Mouse (Mus musculus): ENCODE results near the gene Phlda2. TPM values are rescaled to one million over a fixed set of nuclear protein-coding genes. Genes with fewer than 3 reads are reported as not detected.

Gene Phlda2
- polyA plus RNA-seq, 1 experiment, result not detected

DNA sequence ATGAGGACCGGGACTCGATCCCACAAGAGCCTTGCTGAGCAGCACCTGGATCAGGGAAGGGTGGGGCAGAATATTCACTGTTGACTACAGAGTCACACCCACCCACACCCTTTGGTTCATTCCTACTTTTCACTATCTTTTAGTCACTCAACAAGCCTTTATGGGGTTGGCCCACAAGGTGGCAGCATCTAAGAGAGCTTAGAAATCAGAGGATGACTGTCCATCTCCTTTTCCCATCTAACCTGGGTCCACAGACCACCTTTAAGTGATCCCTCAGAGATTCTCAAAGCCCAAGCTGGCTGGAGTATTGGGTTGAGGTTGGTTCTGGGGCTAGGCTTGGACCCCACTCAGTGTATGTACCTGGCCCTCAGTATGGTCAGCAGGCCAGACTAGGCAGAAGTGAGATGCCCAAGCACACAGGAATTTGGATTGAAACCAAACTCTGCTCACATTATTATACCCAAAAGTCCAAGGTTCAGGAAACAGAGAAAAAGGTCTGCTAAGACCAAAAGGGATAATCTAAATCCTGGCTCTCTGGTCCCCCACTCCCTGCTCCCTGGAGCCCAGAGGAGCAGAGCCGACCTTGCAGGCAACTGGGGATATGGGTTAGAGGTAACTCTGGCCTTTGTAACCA lies 26.1 kb downstream of the Phlda2 start:
- TF ChIP-seq GATA1 (IDR thresholded peaks at IDR 0.05; ENCODE audit: low read length), result no peak

DNA sequence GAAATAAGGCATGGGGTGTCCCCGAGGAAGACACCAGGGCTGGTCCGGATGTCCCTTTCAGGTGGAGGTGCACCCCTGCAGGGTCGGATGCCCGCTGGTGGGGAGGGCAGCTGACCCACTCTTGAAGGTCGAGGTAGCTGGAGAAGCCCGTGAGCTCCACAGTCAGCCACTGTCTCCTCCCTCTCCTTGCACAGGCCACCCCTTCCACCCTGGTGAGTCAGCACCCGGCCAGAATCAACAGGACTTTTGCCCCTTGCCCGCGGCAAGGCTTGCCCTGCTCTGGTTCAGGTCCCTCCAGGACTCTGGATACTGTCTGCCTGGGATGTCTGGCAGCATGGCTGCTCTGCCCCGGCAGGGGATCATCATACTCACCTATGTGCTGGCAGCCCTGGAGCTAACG lies 27.1 kb downstream of the Phlda2 start:
- TF ChIP-seq GATA1 (IDR thresholded peaks at IDR 0.05; ENCODE audit: low read length), result no peak

DNA sequence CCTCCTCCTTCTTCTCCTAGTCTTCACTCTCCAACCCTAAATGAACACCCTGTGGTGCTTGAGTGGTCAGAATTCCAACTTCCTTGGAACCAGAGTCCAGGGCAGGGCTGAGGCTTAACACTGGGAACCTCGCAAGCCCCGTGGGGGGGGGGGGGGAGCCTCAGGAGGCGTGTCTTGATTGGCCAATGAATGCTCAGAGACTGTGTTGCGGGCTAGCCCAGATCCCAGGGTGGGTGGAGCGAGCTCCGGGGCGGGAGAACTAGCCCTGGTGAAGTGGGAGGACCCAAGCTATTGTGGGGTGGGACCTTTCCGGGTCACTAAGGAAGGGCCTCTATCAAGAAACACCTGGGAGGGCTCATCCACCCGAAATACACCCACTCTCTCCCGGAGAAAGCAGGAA lies 28.1 kb downstream of the Phlda2 start:
- no peak for TF ChIP-seq GATA1 (IDR thresholded peaks at IDR 0.05; ENCODE audit: low read length)

DNA sequence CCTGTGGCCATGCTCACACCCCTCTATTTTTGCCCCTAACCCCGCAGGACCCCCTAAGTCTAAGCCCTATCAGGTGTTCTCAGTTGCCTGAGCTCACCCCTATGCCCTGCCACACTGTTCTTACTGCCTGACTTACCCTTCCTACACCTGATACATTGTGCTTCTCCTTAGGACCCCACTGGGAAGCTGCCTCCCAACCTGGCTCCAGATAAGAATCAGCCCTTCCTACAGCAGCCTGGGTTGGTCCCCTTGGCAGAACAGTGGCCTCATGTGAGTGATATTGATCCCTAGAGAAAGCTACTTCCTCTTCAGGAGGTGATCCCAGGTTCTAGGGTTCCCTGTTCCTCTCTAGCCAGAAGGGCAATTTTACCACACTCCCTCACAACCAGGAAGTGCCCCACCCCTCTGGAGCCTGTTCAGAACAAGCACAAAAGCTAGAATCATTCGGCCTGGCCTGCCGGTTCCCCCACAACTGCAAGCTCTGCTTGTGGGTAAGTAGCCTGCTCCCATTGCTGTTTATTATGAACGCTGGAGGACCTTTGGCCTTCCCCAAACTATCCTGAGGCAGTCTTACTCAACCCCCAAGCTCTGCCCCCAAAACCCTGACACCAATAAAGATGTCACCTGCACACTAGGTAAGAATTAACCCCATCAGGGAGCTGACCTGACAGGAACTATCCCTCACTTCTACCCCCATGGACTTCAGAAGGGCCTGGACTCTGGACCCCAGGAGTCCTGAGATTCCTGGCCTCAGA lies 29.4 kb downstream of the Phlda2 start, which contains the start of gene Slc22a18:
Gene Slc22a18 (plus strand): TSS at position 390 of the 755 bp plus-strand sequence.
- TF ChIP-seq GATA1 (IDR thresholded peaks at IDR 0.05; ENCODE audit: low read length), result no peak

DNA sequence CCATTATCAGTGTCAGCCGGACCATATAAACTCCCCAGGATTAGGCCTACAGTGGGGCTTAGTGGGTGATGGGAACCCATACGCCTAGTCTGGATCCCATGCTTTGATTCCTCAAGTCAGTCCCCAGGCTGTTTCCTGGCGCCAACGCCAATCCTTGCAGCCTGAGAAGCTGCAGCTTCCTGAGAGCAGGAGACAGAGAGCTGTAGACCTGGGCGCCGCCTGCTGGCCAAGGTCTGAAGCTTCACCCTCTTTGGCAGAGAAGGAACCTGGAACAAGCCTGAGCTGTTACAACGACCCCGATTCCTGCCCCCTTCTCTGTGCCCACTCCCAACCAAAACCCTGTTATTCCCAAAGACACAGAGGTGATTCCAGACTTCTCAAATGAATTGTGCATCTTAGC lies 33.0 kb downstream of the Phlda2 start:
- TF ChIP-seq GATA1 (IDR thresholded peaks at IDR 0.05; ENCODE audit: low read length), result no peak

DNA sequence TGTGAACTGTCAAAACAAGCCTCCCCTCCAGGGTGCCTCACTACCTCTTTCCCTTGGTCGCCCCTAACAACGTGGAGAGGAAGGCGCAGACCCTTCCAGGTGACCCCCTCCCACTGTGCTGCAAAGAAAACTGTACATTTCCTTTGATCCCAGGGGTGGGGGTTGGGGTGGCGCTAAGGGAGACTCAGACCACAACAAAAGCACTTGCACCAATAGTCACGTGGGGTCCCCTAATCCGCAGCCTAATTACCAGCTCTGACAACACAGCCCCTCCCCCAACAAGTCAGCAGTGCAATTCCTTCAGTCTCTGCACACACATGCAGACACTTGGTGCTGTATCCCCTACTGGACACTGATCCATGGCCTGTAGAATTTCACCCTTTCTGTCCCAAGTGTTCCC lies 35.2 kb downstream of the Phlda2 start:
- TF ChIP-seq GATA1 (IDR thresholded peaks at IDR 0.05; ENCODE audit: low read length), result no peak

DNA sequence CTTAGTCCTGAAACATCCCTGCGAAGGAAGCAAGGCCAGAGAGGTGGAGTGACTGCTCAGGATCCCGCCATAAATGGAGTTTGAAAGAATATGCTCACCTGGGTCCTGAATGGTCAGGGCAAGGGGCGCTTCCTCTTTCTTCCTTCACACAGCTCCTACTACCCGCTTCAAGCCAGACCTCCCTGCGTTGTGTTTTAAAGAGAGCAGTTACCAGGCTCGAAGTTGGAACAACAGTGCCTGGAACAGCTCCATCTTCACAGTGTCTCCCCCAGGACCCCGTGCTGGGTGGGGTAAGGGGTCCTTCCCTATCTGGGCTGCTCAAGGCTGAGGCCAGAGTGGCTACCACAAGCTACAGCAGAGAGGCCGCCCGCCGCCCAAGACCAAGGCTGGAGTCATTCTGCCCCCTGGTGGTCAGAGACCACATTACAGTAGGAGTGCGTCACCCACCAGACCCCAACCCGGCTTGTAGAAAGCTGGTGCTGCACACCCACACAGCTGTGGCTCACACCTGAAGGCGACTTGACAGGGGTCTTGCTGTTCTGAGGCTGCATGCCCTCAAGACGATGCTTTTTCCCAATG lies 36.8 kb downstream of the Phlda2 start:
- no peak for TF ChIP-seq GATA1 (IDR thresholded peaks at IDR 0.05; ENCODE audit: low read length)

DNA sequence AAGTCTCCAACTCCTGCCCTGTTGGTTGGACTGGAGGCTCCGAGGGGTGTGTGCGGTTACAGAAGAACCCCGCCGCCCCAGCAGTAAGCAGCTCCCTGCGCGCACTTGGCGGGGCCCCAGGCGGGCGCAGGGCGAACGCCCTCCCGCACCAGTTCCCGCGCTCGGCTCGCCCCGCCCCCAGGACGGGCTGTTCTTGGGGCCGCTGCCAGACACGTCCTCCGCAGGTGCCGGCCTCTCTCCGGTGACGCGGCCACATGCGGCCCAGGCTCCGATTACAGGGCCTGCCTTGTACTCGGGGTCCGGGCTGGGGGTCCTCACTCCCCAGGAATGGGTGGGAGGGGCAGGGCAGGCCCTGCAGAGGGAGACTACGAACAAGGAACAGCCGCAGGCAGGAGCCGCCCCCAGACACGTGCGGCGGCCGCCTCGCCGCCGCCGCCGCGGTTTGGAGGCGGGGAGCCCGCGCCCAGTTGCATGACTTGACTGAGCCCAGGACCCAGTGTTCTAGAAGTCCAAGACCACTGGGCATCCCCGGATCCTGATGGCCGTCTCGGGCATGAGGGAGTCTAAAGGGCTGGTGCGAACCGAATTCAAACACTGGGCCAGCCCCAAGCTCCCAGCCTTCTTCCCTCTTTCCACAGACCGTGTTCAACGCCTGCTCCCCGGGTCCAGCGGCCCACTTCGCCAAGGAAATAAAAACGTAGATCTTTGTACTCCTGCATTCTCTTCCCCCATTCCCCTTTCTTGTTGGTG lies 38.0 kb downstream of the Phlda2 start:
- TF ChIP-seq GATA1 (IDR thresholded peaks at IDR 0.05; ENCODE audit: low read length), result no peak

DNA sequence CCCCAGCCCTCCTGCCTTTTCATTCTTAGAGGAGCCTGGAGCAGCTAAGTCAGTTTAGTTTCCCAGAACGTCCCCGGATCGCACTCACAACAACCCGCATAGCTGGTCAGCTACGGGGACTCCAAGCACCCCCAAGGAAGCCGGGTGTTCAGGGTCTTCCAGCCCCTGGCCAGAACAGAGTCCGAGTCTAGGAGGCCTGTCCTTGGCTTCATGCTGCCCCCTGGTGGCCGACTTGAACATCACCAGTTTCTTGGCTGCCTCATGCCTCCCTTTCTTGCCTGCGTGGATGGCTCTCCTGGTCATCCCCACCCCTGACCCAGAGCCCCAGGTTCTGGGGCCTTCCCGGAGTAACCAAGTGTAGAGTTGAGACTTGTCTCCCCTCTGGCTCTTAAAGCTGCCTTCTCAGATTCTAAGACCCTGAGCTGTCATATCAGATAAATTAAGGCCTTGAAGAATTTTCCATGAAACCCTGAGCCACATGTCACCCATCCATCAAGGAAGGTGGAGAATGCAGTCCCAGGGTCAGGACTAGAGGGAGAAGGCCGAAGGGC lies 39.0 kb downstream of the Phlda2 start:
- no peak for TF ChIP-seq GATA1 (IDR thresholded peaks at IDR 0.05; ENCODE audit: low read length)

DNA sequence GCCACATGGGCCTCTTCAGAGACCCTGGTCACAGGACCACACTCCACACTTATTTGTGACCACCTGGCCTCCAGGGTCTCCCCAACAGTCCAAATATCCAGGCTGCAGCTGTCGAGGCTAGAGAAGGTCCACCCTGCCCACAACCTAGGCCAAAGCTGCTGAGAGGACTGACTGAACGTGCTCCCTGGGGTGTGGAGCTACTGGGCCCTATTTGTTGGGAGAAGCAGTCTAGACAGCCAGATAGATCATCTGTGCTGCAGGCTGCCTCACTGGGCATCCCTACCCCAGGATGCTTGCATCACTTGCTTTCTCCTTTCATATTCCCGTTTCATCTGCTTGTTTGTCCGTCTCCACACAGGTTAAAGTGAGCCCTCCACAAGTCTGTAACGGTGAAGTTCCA lies 40.4 kb downstream of the Phlda2 start:
- no peak for TF ChIP-seq GATA1 (IDR thresholded peaks at IDR 0.05; ENCODE audit: low read length)

DNA sequence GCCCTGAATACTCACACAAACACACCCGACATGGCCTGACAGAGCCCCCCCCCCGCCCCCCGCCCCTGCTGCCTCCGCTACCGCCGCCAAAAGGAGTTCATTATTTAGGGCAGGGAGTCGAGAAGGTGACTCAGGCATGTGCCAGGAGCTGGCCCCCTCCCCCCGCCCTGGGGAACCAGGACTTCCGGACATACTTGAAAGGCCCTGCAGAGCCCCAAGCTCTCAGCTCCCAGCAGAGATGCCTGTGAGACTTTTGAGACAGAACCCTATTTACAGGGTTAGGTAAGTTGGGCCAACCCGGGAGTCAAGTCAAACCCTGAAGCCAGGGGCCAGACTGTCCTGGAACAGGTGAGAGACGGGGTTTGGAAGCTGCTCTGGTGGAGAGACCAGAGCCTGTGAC lies 41.0 kb downstream of the Phlda2 start:
- TF ChIP-seq GATA1 (IDR thresholded peaks at IDR 0.05; ENCODE audit: low read length), result no peak

DNA sequence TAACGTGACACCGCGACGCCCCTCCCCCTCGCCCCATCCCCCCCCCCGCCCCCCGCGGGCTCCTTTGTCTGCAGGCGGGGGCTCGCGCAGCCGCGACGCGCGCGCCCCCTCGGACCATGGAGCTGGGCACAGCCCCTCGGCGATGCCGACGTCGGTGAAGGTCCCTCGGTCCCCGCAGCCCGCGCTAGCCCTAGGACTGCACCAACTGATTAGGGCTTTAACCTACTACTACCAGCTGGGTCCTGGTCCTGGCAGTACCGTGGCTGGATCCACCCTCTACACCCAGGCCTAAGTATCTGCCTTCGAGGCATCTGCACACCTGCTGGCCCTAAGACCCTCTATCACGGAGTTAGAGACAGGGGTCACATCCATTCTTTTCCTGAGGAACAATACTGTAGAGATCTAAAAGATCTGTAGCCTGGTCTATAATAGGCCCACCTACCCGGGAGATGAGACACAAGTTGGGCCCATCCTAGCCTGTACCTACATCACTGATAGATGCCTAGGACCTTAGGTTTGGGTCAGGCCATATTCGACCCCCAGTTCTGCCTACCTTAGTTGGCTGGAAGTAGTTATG lies 41.6 kb downstream of the Phlda2 start:
- TF ChIP-seq GATA1 (IDR thresholded peaks at IDR 0.05; ENCODE audit: low read length), result no peak

DNA sequence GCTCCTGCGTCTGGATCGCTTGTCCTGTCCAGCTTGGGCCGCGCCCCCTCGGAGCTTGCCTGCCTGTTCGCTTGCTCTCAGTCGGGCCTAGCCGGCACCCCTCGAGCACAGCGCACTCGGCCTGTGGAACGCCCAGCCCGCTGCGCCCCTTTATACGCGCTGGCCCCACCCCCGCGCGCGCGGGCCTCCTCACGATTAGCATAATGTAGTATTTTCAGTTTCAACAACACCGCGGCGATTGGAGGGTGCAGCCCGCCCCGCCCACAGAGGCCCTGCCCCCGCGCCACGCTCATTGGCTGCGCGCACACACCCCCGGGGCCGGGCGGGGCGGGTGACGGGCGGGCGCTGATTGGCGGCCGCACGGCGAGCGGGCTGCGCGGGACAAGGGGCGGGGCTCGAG lies 42.1 kb downstream of the Phlda2 start, which contains the start of gene Cdkn1c:
Gene Cdkn1c (minus strand): TSS at position 177 of the 400 bp plus-strand sequence.
- TF ChIP-seq GATA1 (IDR thresholded peaks at IDR 0.05; ENCODE audit: low read length), result no peak

DNA sequence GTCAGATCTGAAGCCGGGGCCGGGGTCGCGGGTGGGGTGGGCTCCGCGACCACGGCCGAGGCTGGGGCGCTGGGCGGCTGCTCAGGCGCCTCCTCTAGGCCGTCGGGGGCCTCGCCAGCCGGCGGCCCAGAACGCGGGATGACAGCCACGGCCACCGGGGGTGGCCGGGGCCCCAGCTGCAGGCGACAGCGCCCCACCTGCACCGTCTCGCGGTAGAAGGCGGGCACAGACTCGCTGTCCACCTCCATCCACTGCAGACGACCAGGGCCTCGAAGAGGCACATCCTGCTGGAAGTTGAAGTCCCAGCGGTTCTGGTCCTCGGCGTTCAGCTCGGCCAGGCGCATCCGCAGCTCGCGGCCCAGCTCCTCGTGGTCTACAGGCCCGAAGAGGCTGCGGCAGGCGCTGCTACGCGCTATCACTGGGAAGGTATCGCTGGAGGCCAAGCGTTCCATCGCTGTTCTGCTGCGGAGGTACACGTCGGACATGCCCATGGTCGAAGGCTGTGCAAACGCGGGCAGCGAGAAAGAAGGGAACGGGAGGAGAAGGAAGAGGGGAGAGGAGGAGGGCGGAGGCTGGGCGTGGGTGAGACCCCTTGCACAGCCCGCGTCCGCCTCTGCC lies 42.6 kb downstream of the Phlda2 start:
- TF ChIP-seq GATA1 (IDR thresholded peaks at IDR 0.05; ENCODE audit: low read length), result no peak

Data from G1E-ER4 (cell line).